In genomic region chr17:71484711-71485110, GRCm38 (mm10) we compare ENCODE assay signal across 23 mouse cellular contexts. TPM values are rescaled to one million over a fixed set of nuclear protein-coding genes. Genes with fewer than 3 reads are reported as not detected.
A peak's percentile ranks its signal among the peaks of the same experiment; 100 is the strongest.
DNase-seq lines count a peak whose midpoint lies in the region; TF ChIP-seq lines count a peak whose summit lies in the region.
"Had no signal": no experiment of that assay in that cellular context is flagged by ENCODE, and none has a peak within 500 bp of the region (broad histone marks: within the 10 kb centered on the region; RNA-seq: fewer than 3 reads in every experiment).

No protein-coding gene starts in this region.

- TF ChIP-seq POLR2A in kidney, adult 2 months (IDR thresholded peaks at IDR 0.05; ENCODE audit: low read depth, low read length), result no peak
- no peak for TF ChIP-seq POLR2A in spleen, adult 2 months (IDR thresholded peaks at IDR 0.05; ENCODE audit: low read depth, low read length)
- no peak for TF ChIP-seq POLR2A in bone marrow, adult 2 months (IDR thresholded peaks at IDR 0.05; ENCODE audit: borderline replicate concordance, control insufficient read depth, low read depth, low read length)

- H3K36me3 ChIP-seq in kidney, adult 2 months (ENCODE audit: control insufficient read depth, insufficient read depth, low read length), result no peaks in the 10 kb centered on the region
- no peaks in the 10 kb centered on the region for H3K36me3 ChIP-seq in spleen, adult 2 months (ENCODE audit: control insufficient read depth, insufficient read depth, low read length)
- no peaks in the 10 kb centered on the region for H3K36me3 ChIP-seq in macrophage (ENCODE audit: inconsistent target)
- H3K36me3 ChIP-seq: embryonic facial prominence, embryonic 15.5 days; heart, embryonic 15.5 days; hindbrain, embryonic 13.5 days; limb, embryonic 10.5 days; midbrain, embryonic 12.5 days had no signal

- H3K27ac ChIP-seq in kidney, adult 2 months (ENCODE audit: insufficient read depth, low read depth, low read length), result peak overlapping the region; percentile 32; the same call in 1 of the 2 replicates
- H3K27ac ChIP-seq in spleen, adult 2 months (ENCODE audit: insufficient read depth, low read length), result peak overlapping the region; percentile 97
- peak overlapping the region; percentile 96 for H3K27ac ChIP-seq in bone marrow, adult 2 months (ENCODE audit: control insufficient read depth, insufficient read depth, low read depth, low read length, poor library complexity)
- H3K27ac ChIP-seq in macrophage, result peak overlapping the region; percentile 96
- H3K27ac ChIP-seq: embryonic facial prominence, embryonic 15.5 days; hindbrain, embryonic 13.5 days; midbrain, embryonic 12.5 days had no signal

- WGBS in kidney, adult 2 months, result 95% methylated on average over 5 of the region's 5 CpGs
- WGBS in spleen, adult 2 months, result 75% methylated on average over 5 of the region's 5 CpGs
- 80% methylated on average over 5 of the region's 5 CpGs for WGBS in bone marrow, adult 2 months
- 90% methylated on average over 5 of the region's 5 CpGs for WGBS in macrophage (ENCODE audit: missing documents)

- H3K79me2 ChIP-seq in macrophage (ENCODE audit: inconsistent target), result peaks cover 11% of the 10 kb centered on the region; the same call in 1 of the 2 replicates

- H3K4me3 ChIP-seq in kidney, adult 2 months (ENCODE audit: insufficient read depth, low read depth, low read length), result no peak overlapping the region
- no peak overlapping the region for H3K4me3 ChIP-seq in spleen, adult 2 months (ENCODE audit: extremely low read depth, insufficient read depth, insufficient read length)
- no peak overlapping the region for H3K4me3 ChIP-seq in bone marrow, adult 2 months (replicated peaks; ENCODE audit: control insufficient read depth, low read depth, low read length)
- H3K4me3 ChIP-seq in macrophage (ENCODE audit: inconsistent target), result no peak overlapping the region
- H3K4me3 ChIP-seq: hindbrain, embryonic 13.5 days; limb, embryonic 10.5 days; midbrain, embryonic 12.5 days had no signal

- no peaks in the 10 kb centered on the region for H3K27me3 ChIP-seq in kidney, adult 2 months (replicated peaks; ENCODE audit: control insufficient read depth, insufficient read depth, low read length)
- H3K27me3 ChIP-seq in spleen, adult 2 months (ENCODE audit: control insufficient read depth, insufficient read depth, low read length), result no peaks in the 10 kb centered on the region
- H3K27me3 ChIP-seq: embryonic facial prominence, embryonic 15.5 days; heart, embryonic 15.5 days; hindbrain, embryonic 13.5 days; midbrain, embryonic 12.5 days had no signal

- TF ChIP-seq CTCF in kidney, adult 2 months (conservative IDR thresholded peaks at IDR 0.05; ENCODE audit: insufficient read depth, insufficient read length, low read depth, low read length), result no peak
- TF ChIP-seq CTCF in spleen, adult 2 months (IDR thresholded peaks at IDR 0.05; ENCODE audit: extremely low read depth, insufficient read depth, insufficient read length, insufficient replicate concordance), result no peak
- no peak for TF ChIP-seq CTCF in bone marrow, adult 2 months (IDR thresholded peaks at IDR 0.05; ENCODE audit: control insufficient read depth, insufficient read depth, low read length)

- peaks cover 18% of the 10 kb centered on the region; the same call in 1 of the 2 replicates for H3K4me1 ChIP-seq in kidney, adult 2 months (ENCODE audit: control insufficient read depth, insufficient read depth, low read length)
- peaks cover 24% of the 10 kb centered on the region for H3K4me1 ChIP-seq in spleen, adult 2 months (ENCODE audit: control insufficient read depth, insufficient read depth, insufficient read length)
- peaks cover 1% of the 10 kb centered on the region; the same call in 1 of the 2 replicates for H3K4me1 ChIP-seq in bone marrow, adult 2 months (ENCODE audit: control insufficient read depth, insufficient read depth, low read length)
- H3K4me1 ChIP-seq: hindbrain, embryonic 13.5 days had no signal

- no peak for DNase-seq in kidney, adult 2 months
- DNase-seq in kidney, postnatal 10 days, result no peak
- DNase-seq in spleen, adult 2 months (ENCODE audit: low read depth in 1 of 2, low spot score in 2 of 2), result no peak
- no peak for DNase-seq in spleen, adult 12 weeks (ENCODE audit: low spot score)
- no peak for DNase-seq in adrenal gland, postnatal 14 days
- DNase-seq: adrenal gland, postnatal 10 days; cerebellum, adult 11 months; cerebellum, adult 9-11 months; heart, adult 18-20 months; heart, postnatal 36 days; liver; lung, adult 2 months; lung, postnatal 14 days; retina, postnatal 1 day; right cerebral cortex, postnatal 25 days had no signal

RNA-seq across cellular contexts. Expression of gene Smchd1, which starts 9.6 kb away (rescaled TPM):
- 5.6 and 6.8 TPM in 2 replicates for polyA plus RNA-seq in kidney, adult 2 months (2012; rRNA removed)
- polyA plus RNA-seq in spleen, adult 2 months (2012; rRNA removed), result 12.3 and 14.3 TPM in 2 replicates
- polyA plus RNA-seq in bone marrow, adult 2 months (2011; ENCODE audit: insufficient read depth, insufficient read length, low replicate concordance, missing spikeins), result 27.5 and 35.0 TPM in 2 replicates
- total RNA-seq in macrophage (2018; cell fraction: chromatin; rRNA removed), result 100 to 1,000 TPM; 107 to 354 (median 288) TPM
- total RNA-seq in macrophage (2018; cell fraction: cytosol; rRNA removed), result 10 to 100 TPM; 21.0 to 54.6 (median 38.0) TPM
- 100 to 1,000 TPM in 19 of 26 experiments, 10 to 100 TPM in 7; 70.6 to 233 (median 154) TPM for total RNA-seq in macrophage (2018; cell fraction: nucleus; rRNA removed)
- 34.4 to 51.6 TPM (median 38.1 TPM) in 3 replicates for polyA plus RNA-seq in macrophage (2018)
- total RNA-seq in adrenal gland, postnatal 14 days (2021), result 42.5 and 44.5 TPM in 2 replicates

RNA-seq across cellular contexts. Expression of gene Gm4707, which starts 25.0 kb away (rescaled TPM):
- 0.22 and 0.29 TPM in 2 replicates for polyA plus RNA-seq in kidney, adult 2 months (2012; rRNA removed)
- polyA plus RNA-seq in spleen, adult 2 months (2012; rRNA removed), result 1.5 and 1.7 TPM in 2 replicates
- polyA plus RNA-seq in bone marrow, adult 2 months (2011; ENCODE audit: insufficient read depth, insufficient read length, low replicate concordance, missing spikeins), result 27.1 and 29.6 TPM in 2 replicates
- total RNA-seq in macrophage (2018; cell fraction: chromatin; rRNA removed), result 10 to 100 TPM in 24 of 26 experiments, 1 to 10 TPM in 2; 9.6 to 52.6 (median 34.0) TPM
- total RNA-seq in macrophage (2018; cell fraction: cytosol; rRNA removed), result 1 to 10 TPM in 4 of 26 experiments, under 1 TPM in 11, not detected in 11; 0.07 to 2.2 (median 0.41) TPM
- 10 to 100 TPM in 21 of 26 experiments, 1 to 10 TPM in 5; 3.0 to 55.1 (median 14.2) TPM for total RNA-seq in macrophage (2018; cell fraction: nucleus; rRNA removed)
- 0.13 TPM in 1 of 3 replicates, not detected in the others for polyA plus RNA-seq in macrophage (2018)
- total RNA-seq in adrenal gland, postnatal 14 days (2021), result 2.8 and 3.1 TPM in 2 replicates

RNA-seq across cellular contexts. Expression of gene Ndc80, which starts 41.9 kb away (rescaled TPM):
- polyA plus RNA-seq in kidney, adult 2 months (2012; rRNA removed), result 0.03 TPM in 1 of 2 replicates, not detected in the other
- 0.46 and 0.48 TPM in 2 replicates for polyA plus RNA-seq in spleen, adult 2 months (2012; rRNA removed)
- polyA plus RNA-seq in bone marrow, adult 2 months (2011; ENCODE audit: insufficient read depth, insufficient read length, low replicate concordance, missing spikeins), result 32.9 and 34.0 TPM in 2 replicates
- 10 to 100 TPM in 4 of 26 experiments, 1 to 10 TPM in 22; 1.3 to 22.8 (median 5.0) TPM for total RNA-seq in macrophage (2018; cell fraction: chromatin; rRNA removed)
- 1 to 10 TPM; 1.9 to 6.3 (median 3.6) TPM for total RNA-seq in macrophage (2018; cell fraction: cytosol; rRNA removed)
- total RNA-seq in macrophage (2018; cell fraction: nucleus; rRNA removed), result 10 to 100 TPM in 1 of 26 experiments, 1 to 10 TPM in 25; 1.5 to 18.9 (median 3.2) TPM
- 2.0 to 12.0 TPM (median 10.6 TPM) in 3 replicates for polyA plus RNA-seq in macrophage (2018)
- total RNA-seq in adrenal gland, postnatal 14 days (2021), result 9.2 and 9.4 TPM in 2 replicates
- total RNA-seq: gastrocnemius, adult 8-10 months had no signal

Comparison
In these comparisons a context has a peak if more than half of its experiments do, and no peak if none do; other contexts are left out.
1. H3K27ac ChIP-seq: peak in every context shown above with its lines; median percentile 97 in spleen, adult 2 months; 96 in bone marrow, adult 2 months; 96 in macrophage; 32 in kidney, adult 2 months.
2. RNA of gene Gm4707, which starts 25.0 kb away (polyA plus RNA-seq): 27.1 to 29.6 TPM in bone marrow, adult 2 months; 1.5 to 1.7 TPM in spleen, adult 2 months, 0.22 to 0.29 TPM in kidney, adult 2 months and 0.13 TPM in macrophage; every median in the first group is over 10 times any median in the second.